Mouse (Mus musculus) thymus, adult 2 months (tissue): Measurements from ENCODE around the gene Rps6kb1. TPM values are rescaled to one million over a fixed set of nuclear protein-coding genes. Genes with fewer than 3 reads are reported as not detected.

Experiments
- DNase-seq: peaks from one replicate; pipeline ENCODE4 v3.0.0; 2021
- H3K27ac ChIP-seq: fragments of 200-500 bp; 2 replicates; pipeline ENCODE4 v1.5.1; 2012; ENCODE audit warnings: low read length, control low read depth; ENCODE audit not compliant: control insufficient read depth, insufficient read depth
- H3K27me3 ChIP-seq: fragments of 200-500 bp; 2 replicates; pipeline ENCODE4 v1.6.1; 2012; ENCODE audit warnings: mild to moderate bottlenecking, low read length, moderate library complexity, mixed read lengths; ENCODE audit not compliant: control insufficient read depth, insufficient read depth
- H3K36me3 ChIP-seq: fragments of 200-500 bp; 2 replicates; pipeline ENCODE4 v1.6.1; 2012; ENCODE audit warnings: mild to moderate bottlenecking, low read length, moderate library complexity; ENCODE audit not compliant: control insufficient read depth, insufficient read depth
- H3K4me1 ChIP-seq: fragments of 200-500 bp; replicated peaks from 2 replicates; pipeline ENCODE4 v1.6.1; 2012; ENCODE audit warnings: low read length; ENCODE audit not compliant: control insufficient read depth, insufficient read depth
- H3K4me3 ChIP-seq: fragments of 200-500 bp; 2 replicates; pipeline ENCODE4 v1.5.1; 2012; ENCODE audit warnings: mild to moderate bottlenecking, low read length, control low read depth, moderate library complexity; ENCODE audit not compliant: control insufficient read depth, insufficient read depth
- CTCF ChIP-seq: fragments of 200-500 bp; IDR thresholded peaks from 2 replicates; pipeline ENCODE4 v1.5.1; 2012; ENCODE audit warnings: mild to moderate bottlenecking, control low read depth, low read length, moderate library complexity, borderline replicate concordance; ENCODE audit not compliant: control insufficient read depth, poor library complexity, insufficient read depth; ENCODE audit errors: extremely low read depth
- POLR2A ChIP-seq: fragments of 200-500 bp; IDR thresholded peaks from 2 replicates; pipeline ENCODE4 v1.6.1; 2012; ENCODE audit warnings: mild to moderate bottlenecking, low read length, control low read depth, moderate library complexity; ENCODE audit not compliant: control insufficient read depth, poor library complexity, insufficient read depth; ENCODE audit errors: extremely low read depth
- WGBS: fragments of 180-500 bp; shearing (Covaris S2); methylation state at CpG from one replicate; pipeline ENCODE4 v1.1.7; 2018; 5-methylcytosine and 5-hydroxymethylcytosine counted together
- polyA plus RNA-seq: library from polyadenylated mRNA; depleted of rRNA; stranded (reverse); fragments of >200 nt; gene quantifications from 2 replicates; pipeline ENCODE4 v1.2.3, GENCODE M21; 2012

Rps6kb1 gene
- polyA plus RNA-seq, 1 experiment = 12.2 TPM

DNA sequence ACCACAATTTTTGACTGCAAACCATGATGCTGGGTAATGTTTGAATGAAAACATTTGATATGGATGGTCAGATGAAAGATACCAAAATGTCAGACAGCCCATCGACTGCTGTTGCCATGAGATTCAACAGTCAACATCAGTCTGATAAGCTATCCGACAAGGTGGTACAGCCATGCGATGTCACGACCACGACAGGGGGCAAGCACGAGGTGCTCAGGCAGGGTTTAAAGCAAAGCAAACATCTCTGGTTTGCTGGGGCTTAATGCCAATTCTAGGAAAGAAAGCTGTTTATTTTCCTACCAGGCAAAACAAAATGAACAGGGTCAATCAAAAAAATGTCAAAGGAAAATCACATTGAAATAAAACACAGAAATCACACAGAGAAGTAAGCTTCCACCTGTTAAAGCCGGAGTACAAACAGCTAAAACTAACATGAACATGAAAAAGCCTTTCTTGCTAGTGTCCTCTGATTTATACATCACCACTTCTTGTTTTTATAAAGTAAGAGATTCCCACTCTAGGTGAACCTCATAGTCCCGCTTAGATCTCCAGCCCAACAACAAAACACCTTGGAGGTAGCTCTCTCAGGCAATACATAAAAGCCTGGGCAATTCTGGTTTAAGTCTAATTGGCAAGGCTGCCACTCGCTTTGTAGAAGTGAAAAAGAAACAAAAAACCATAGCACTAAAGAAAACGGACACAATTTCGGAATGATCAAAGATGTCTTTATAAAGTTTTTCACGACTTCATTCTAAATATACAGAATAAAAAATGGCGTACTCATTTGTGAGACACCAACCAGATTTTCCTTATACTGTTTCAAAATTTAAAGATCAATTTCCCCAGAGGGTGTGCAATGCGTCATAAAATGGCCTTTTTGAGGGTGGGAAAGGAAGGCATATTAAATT, 39.6 kb upstream of the Rps6kb1 start:
- Histone ChIP-seq H3K4me3 (no peak overlapping the region), H3K4me1 (peaks cover 26% of the 10 kb centered on the region), H3K27me3 (no peaks in the 10 kb centered on the region), H3K36me3 (no peaks in the 10 kb centered on the region), H3K27ac (no peak overlapping the region)
- TF ChIP-seq POLR2A (no peak), CTCF (no peak)
- DNase-seq = no peak
- 18% methylated on average over 14 of the region's 14 CpGs for WGBS

DNA sequence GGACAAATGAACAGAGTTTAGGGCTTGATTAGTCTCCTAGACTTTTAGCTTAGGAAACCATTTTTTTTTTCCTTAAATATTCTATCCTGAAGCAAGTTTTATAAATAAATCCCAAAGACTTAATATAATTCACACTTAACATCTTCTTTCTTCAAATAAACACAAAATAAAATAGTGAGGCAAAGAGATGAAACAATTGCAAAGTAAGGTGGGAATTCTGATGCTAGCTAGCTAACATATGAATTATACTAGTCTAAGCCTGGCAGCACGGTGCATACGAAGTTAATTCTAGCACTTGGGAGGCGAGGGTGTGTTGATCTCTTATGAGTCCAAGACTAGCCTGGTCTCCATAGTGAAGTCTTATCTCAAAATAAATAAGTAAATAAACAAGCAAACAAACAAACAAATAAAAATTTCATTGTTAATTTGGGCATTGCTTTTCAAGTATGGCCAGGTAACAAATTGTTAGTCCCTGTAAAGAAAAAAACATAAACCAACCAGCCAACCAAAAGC, 38.8 kb upstream of the Rps6kb1 start:
- Histone ChIP-seq H3K4me1 (peaks cover 35% of the 10 kb centered on the region), H3K27me3 (no peaks in the 10 kb centered on the region), H3K4me3 (no peak overlapping the region), H3K36me3 (no peaks in the 10 kb centered on the region), H3K27ac (no peak overlapping the region)
- 91% methylated on average over 3 of the region's 3 CpGs for WGBS
- DNase-seq = no peak
- TF ChIP-seq POLR2A (no peak), CTCF (no peak)

DNA sequence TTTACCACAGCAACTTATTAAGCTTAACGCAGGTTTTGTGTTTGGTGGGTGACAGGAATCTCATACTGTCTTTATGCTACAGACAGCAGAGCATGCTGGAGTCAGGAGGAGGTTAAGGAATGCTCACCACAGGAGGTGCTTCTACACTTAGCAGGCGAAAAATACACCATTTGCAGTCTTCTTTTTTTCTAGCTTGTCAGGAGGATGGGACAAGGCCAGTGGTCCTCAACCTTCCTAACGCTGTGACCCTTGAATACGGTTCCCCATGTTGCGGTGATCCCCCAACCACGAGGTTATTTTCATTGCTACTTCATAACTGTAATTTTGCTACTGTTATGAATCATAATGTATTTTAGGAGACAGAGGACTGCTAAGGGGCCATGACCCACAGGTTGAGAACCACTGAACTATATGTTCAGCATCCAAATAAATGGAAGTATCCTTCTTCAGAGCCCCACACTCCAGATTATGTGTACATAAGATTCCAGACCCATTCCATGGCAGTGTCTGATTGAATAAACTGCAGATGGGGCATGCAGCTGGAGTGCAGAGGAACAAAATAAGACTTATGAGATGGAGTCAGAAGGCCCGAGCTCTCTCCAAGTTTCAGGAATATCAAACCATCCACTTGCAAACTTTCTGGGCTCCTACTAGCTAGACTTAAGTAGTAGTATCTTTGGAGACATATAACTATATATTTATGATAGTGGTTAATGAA, 38.1 kb upstream of the Rps6kb1 start:
- Histone ChIP-seq H3K4me3 (no peak overlapping the region), H3K27ac (no peak overlapping the region), H3K27me3 (no peaks in the 10 kb centered on the region), H3K4me1 (peaks cover 34% of the 10 kb centered on the region), H3K36me3 (no peaks in the 10 kb centered on the region)
- DNase-seq = no peak
- no peak for TF ChIP-seq CTCF
- no peak for TF ChIP-seq POLR2A
- 83% methylated on average over 7 of the region's 7 CpGs for WGBS

GRCm38 (mm10) chr11:86581943-86582542, 37.4 kb upstream of the Rps6kb1 start:
- no peak for TF ChIP-seq POLR2A
- no peak for TF ChIP-seq CTCF
- H3K27ac ChIP-seq = peak overlapping the region; percentile 91
- no peaks in the 10 kb centered on the region for H3K36me3 ChIP-seq
- no peaks in the 10 kb centered on the region for H3K27me3 ChIP-seq
- H3K4me3 ChIP-seq = no peak overlapping the region
- H3K4me1 ChIP-seq = peaks cover 38% of the 10 kb centered on the region
- no peak for DNase-seq
- WGBS = 22% methylated on average over 12 of the region's 12 CpGs

DNA sequence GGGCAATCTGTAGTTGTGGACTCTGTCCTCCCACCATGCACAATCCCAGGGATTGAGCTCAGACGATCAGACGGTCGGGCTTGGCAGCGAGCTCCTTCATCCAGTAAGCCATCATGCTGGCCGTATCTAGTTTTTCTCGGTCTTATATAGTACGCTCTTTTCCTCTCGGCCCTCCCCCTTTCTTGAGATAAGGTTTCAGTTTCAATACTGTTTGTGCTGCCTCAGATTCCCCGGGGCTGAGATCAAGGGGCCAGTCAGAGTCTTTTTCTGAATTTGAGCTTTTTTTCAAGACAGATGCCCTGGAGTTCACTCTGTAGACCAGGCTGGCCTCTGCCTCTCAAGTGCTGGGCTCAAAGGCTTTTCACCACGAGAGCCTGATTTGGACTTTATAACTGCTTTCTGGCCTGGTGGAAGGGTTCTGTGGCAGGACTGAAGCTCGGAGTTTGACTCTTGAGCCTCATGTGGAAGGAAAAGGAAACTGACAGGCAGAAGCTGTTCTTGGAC, 36.7 kb upstream of the Rps6kb1 start:
- no peaks in the 10 kb centered on the region for H3K27me3 ChIP-seq
- WGBS = under 1% methylated on average over 11 of the region's 11 CpGs
- peak overlapping the region; percentile 91 for H3K27ac ChIP-seq
- no peaks in the 10 kb centered on the region for H3K36me3 ChIP-seq
- peak; percentile 47 for DNase-seq
- peak overlapping the region; percentile 58 for H3K4me3 ChIP-seq
- TF ChIP-seq CTCF = no peak
- TF ChIP-seq POLR2A = peak; percentile 59; the same call in 1 of the 2 replicates
- peaks cover 39% of the 10 kb centered on the region for H3K4me1 ChIP-seq
